Mouse (Mus musculus) ovary, adult 18-20 months (tissue): ENCODE measurements around the gene Paxx.

ENCODE experiments used
- DNase-seq: peaks from one replicate; pipeline ENCODE4 v3.0.0; 2022; ENCODE audit warnings: low spot score, mixed read lengths

Paxx gene

GRCm38 (mm10) chr2:25460551-25461309 is at the start of gene Paxx:
Gene Paxx (minus strand): TSS chr2:25461094.
- peak; percentile 92 for DNase-seq

- DNase-seq = no peak
Observed at GRCm38 (mm10) chr2:25509912-25510311, 49.0 kb upstream of the Paxx start.

GRCm38 (mm10) chr2:25506964-25507363 is 46.1 kb upstream of the Paxx start:
- no peak for DNase-seq

GRCm38 (mm10) chr2:25505860-25506259 is 45.0 kb upstream of the Paxx start:
- DNase-seq = no peak

GRCm38 (mm10) chr2:25505000-25505399 is 44.1 kb upstream of the Paxx start:
- DNase-seq = no peak

GRCm38 (mm10) chr2:25504538-25504937 is 43.6 kb upstream of the Paxx start:
- no peak for DNase-seq

- DNase-seq = no peak
Observed at GRCm38 (mm10) chr2:25502726-25503125, 41.8 kb upstream of the Paxx start.

GRCm38 (mm10) chr2:25501593-25502486 is 40.9 kb upstream of the Paxx start, which contains the start of gene C8g:
Gene C8g (minus strand): TSS chr2:25501719.
- no peak for DNase-seq

- DNase-seq = peak; percentile 83
Observed at GRCm38 (mm10) chr2:25500576-25501405, 39.9 kb upstream of the Paxx start, which contains the start of gene Fbxw5. Gene Fbxw5 (plus strand): TSS chr2:25500750.

GRCm38 (mm10) chr2:25500071-25500575 is 39.2 kb upstream of the Paxx start:
- DNase-seq = no peak

- DNase-seq = no peak
Observed at GRCm38 (mm10) chr2:25498622-25499478, 38.0 kb upstream of the Paxx start.

GRCm38 (mm10) chr2:25497846-25498575 is 37.1 kb upstream of the Paxx start:
- DNase-seq = no peak

GRCm38 (mm10) chr2:25496462-25496861 is 35.6 kb upstream of the Paxx start:
- no peak for DNase-seq

GRCm38 (mm10) chr2:25493476-25493961 is 32.6 kb upstream of the Paxx start, which contains the start of gene Lcn12:
Gene Lcn12 (minus strand): TSS chr2:25493911.
- no peak for DNase-seq

GRCm38 (mm10) chr2:25492988-25493387 is 32.1 kb upstream of the Paxx start:
- no peak for DNase-seq

GRCm38 (mm10) chr2:25488671-25489068 is 27.8 kb upstream of the Paxx start:
- no peak for DNase-seq

GRCm38 (mm10) chr2:25487965-25488670 is 27.2 kb upstream of the Paxx start:
- no peak for DNase-seq

GRCm38 (mm10) chr2:25484901-25485647 is 24.2 kb upstream of the Paxx start:
- no peak for DNase-seq
